Comparison of ENCODE assay signal across 29 mouse cellular contexts in genomic region chr3:142495146-142495655, GRCm38 (mm10). TPM values are rescaled to one million over a fixed set of nuclear protein-coding genes. Genes with fewer than 3 reads are reported as not detected.
DNase-seq lines count a peak whose midpoint lies in the region; ATAC-seq and TF ChIP-seq lines count a peak whose summit lies in the region.
"Had no signal": no experiment of that assay in that cellular context is flagged by ENCODE, and none has a peak within 500 bp of the region (broad histone marks: within the 10 kb centered on the region; RNA-seq: fewer than 3 reads in every experiment).

No protein-coding gene starts in this region.

- 72% methylated on average over 5 of the region's 5 CpGs for WGBS in heart, adult 2 months
- WGBS in midbrain, embryonic 11.5 days: 92% methylated on average over 5 of the region's 5 CpGs
- whole genome bisulfite sequencing in midbrain, embryonic 13.5 days: 91% methylated on average over 5 of the region's 5 CpGs
- 96% methylated on average over 5 of the region's 5 CpGs for WGBS in kidney, adult 2 months

- H3K9me3 ChIP-seq in midbrain, embryonic 11.5 days (ENCODE audit: control insufficient read depth, low read length): no peaks in the 10 kb centered on the region
- H3K9me3 ChIP-seq in midbrain, embryonic 13.5 days: no peaks in the 10 kb centered on the region
- H3K9me3 ChIP-seq: embryonic facial prominence, embryonic 13.5 days; embryonic facial prominence, embryonic 15.5 days; forebrain, embryonic 10.5 days; forebrain, embryonic 12.5 days had no signal

- intact Hi-C loops in gastrocnemius, adult 2 months (cut with DNase I): no loop called here
- intact Hi-C loops in gastrocnemius, postnatal 36 days (cut with DNase I): no loop called here
- intact Hi-C loops in heart, adult 2 months (cut with DNase I): no loop called here
- intact Hi-C loops in heart, postnatal 14 days (cut with DNase I): no loop called here

- TF ChIP-seq CTCF in gastrocnemius, adult 2 months (IDR thresholded peaks at IDR 0.05): no peak
- TF ChIP-seq CTCF in heart, adult 2 months (IDR thresholded peaks at IDR 0.05): no peak
- TF ChIP-seq CTCF in kidney, adult 2 months (conservative IDR thresholded peaks at IDR 0.05; ENCODE audit: insufficient read depth, insufficient read length, low read depth, low read length): no peak

- ATAC-seq in midbrain, embryonic 11.5 days (ENCODE audit: low FRiP score): no peak
- no peak for ATAC-seq in midbrain, embryonic 13.5 days
- ATAC-seq: CD4-positive, CD25-positive, alpha-beta regulatory T cell, adult 4 months; forebrain, embryonic 14.5 days; forebrain, embryonic 16.5 days had no signal

- no peaks in the 10 kb centered on the region for H3K79me2 ChIP-seq in heart, adult 2 months (replicated peaks; ENCODE audit: control insufficient read depth, insufficient read depth, low read length)

- H3K4me2 ChIP-seq in midbrain, embryonic 11.5 days: no peak overlapping the region
- no peak overlapping the region for H3K4me2 ChIP-seq in midbrain, embryonic 13.5 days (replicated peaks)
- H3K4me2 ChIP-seq: embryonic facial prominence, embryonic 13.5 days; embryonic facial prominence, embryonic 15.5 days; forebrain, embryonic 12.5 days had no signal

- H3K36me3 ChIP-seq in heart, adult 2 months (ENCODE audit: control insufficient read depth, insufficient read depth, low read length): peaks cover 8% of the 10 kb centered on the region
- H3K36me3 ChIP-seq in midbrain, embryonic 11.5 days (ENCODE audit: control insufficient read depth, insufficient read depth, low read length): no peaks in the 10 kb centered on the region
- no peaks in the 10 kb centered on the region for H3K36me3 ChIP-seq in midbrain, embryonic 13.5 days
- no peaks in the 10 kb centered on the region for H3K36me3 ChIP-seq in kidney, adult 2 months (ENCODE audit: control insufficient read depth, insufficient read depth, low read length)
- H3K36me3 ChIP-seq: embryonic facial prominence, embryonic 13.5 days; embryonic facial prominence, embryonic 15.5 days; forebrain, embryonic 10.5 days; forebrain, embryonic 12.5 days had no signal

- DNase-seq in gastrocnemius, adult 2 months: no peak
- DNase-seq in gastrocnemius, postnatal 36 days: no peak
- DNase-seq in heart, adult 2 months: no peak
- DNase-seq in heart, postnatal 14 days: no peak
- peak; percentile 12 for DNase-seq in midbrain, embryonic 11.5 days (ENCODE audit: low spot score, missing footprints)
- peak; percentile 48 for DNase-seq in induced T-regulatory cell, adult 2 months (ENCODE audit: low read depth)
- no peak for DNase-seq in kidney, adult 2 months
- DNase-seq: adrenal gland, adult 2 months; adrenal gland, postnatal 10 days; adrenal gland, postnatal 25 days; B cell, adult 2 months; cerebellum, adult 11-12 months; cerebellum, adult 2 months; cerebellum, adult 9-10 months; cerebellum, postnatal 10 days; cerebellum, postnatal 25 days; embryo, embryonic 11 days had no signal

- no peaks in the 10 kb centered on the region for H3K27me3 ChIP-seq in heart, adult 2 months (ENCODE audit: control insufficient read depth, insufficient read depth, low read length)
- no peaks in the 10 kb centered on the region for H3K27me3 ChIP-seq in midbrain, embryonic 11.5 days (ENCODE audit: control insufficient read depth, insufficient read depth, low read length)
- no peaks in the 10 kb centered on the region for H3K27me3 ChIP-seq in midbrain, embryonic 13.5 days
- H3K27me3 ChIP-seq in kidney, adult 2 months (replicated peaks; ENCODE audit: control insufficient read depth, insufficient read depth, low read length): no peaks in the 10 kb centered on the region
- H3K27me3 ChIP-seq: embryonic facial prominence, embryonic 13.5 days; embryonic facial prominence, embryonic 15.5 days; forebrain, embryonic 12.5 days had no signal

- H3K9ac ChIP-seq in heart, adult 2 months (ENCODE audit: low read depth, low read length): no peak overlapping the region
- H3K9ac ChIP-seq in midbrain, embryonic 11.5 days (ENCODE audit: low read length): no peak overlapping the region
- no peak overlapping the region for H3K9ac ChIP-seq in midbrain, embryonic 13.5 days (replicated peaks)
- H3K9ac ChIP-seq: embryonic facial prominence, embryonic 13.5 days; embryonic facial prominence, embryonic 15.5 days; forebrain, embryonic 12.5 days had no signal

- no peak overlapping the region for H3K4me3 ChIP-seq in gastrocnemius, adult 2 months
- H3K4me3 ChIP-seq in heart, adult 2 months: no peak overlapping the region
- H3K4me3 ChIP-seq in midbrain, embryonic 11.5 days (ENCODE audit: low read depth, low read length): no peak overlapping the region
- H3K4me3 ChIP-seq in midbrain, embryonic 13.5 days (replicated peaks): no peak overlapping the region
- no peak overlapping the region for H3K4me3 ChIP-seq in kidney, adult 2 months (ENCODE audit: insufficient read depth, low read depth, low read length)
- H3K4me3 ChIP-seq: embryonic facial prominence, embryonic 13.5 days; embryonic facial prominence, embryonic 15.5 days; erythroblast, embryonic 14.5 days; forebrain, embryonic 10.5 days; forebrain, embryonic 12.5 days had no signal

- no peak for TF ChIP-seq POLR2A in heart, adult 2 months (IDR thresholded peaks at IDR 0.05; ENCODE audit: insufficient read depth, low read depth, low read length)
- no peak for TF ChIP-seq POLR2A in kidney, adult 2 months (IDR thresholded peaks at IDR 0.05; ENCODE audit: low read depth, low read length)

- H3K4me1 ChIP-seq in heart, adult 2 months (ENCODE audit: control insufficient read depth, insufficient read depth, low read length): peaks cover 19% of the 10 kb centered on the region
- H3K4me1 ChIP-seq in midbrain, embryonic 11.5 days (ENCODE audit: control insufficient read depth, insufficient read depth, low read length): no peaks in the 10 kb centered on the region
- H3K4me1 ChIP-seq in midbrain, embryonic 13.5 days (replicated peaks): no peaks in the 10 kb centered on the region
- H3K4me1 ChIP-seq in kidney, adult 2 months (ENCODE audit: control insufficient read depth, insufficient read depth, low read length): no peaks in the 10 kb centered on the region; the same call in 1 of the 2 replicates
- H3K4me1 ChIP-seq: embryonic facial prominence, embryonic 13.5 days; embryonic facial prominence, embryonic 15.5 days had no signal

- peak overlapping the region; percentile 87 for H3K27ac ChIP-seq in gastrocnemius, adult 2 months
- peak overlapping the region; percentile 89 for H3K27ac ChIP-seq in heart, adult 2 months
- no peak overlapping the region for H3K27ac ChIP-seq in midbrain, embryonic 11.5 days (ENCODE audit: low read depth, low read length)
- H3K27ac ChIP-seq in midbrain, embryonic 13.5 days: no peak overlapping the region
- H3K27ac ChIP-seq in kidney, adult 2 months (ENCODE audit: insufficient read depth, low read depth, low read length): no peak overlapping the region
- H3K27ac ChIP-seq: embryonic facial prominence, embryonic 13.5 days; embryonic facial prominence, embryonic 15.5 days; forebrain, embryonic 10.5 days; forebrain, embryonic 12.5 days had no signal

- no peak for TF ChIP-seq EP300 in heart, adult 2 months (IDR thresholded peaks at IDR 0.05; ENCODE audit: insufficient read depth, low read depth, low read length)

RNA-seq across cellular contexts. Expression of gene Gbp5, which starts 1.4 kb away (rescaled TPM):
- 1 to 10 TPM; 1.5 to 5.5 TPM for total RNA-seq in gastrocnemius, adult 2 months (2021)
- total RNA-seq in gastrocnemius, postnatal 36 days (2021): 1 to 10 TPM; 1.9 to 3.6 TPM
- total RNA-seq in heart, adult 2 months (2021): 10 to 100 TPM in 1 of 2 experiments, 1 to 10 TPM in 1; 6.0 to 10.9 TPM
- 2.1 and 4.3 TPM in 2 replicates for polyA plus RNA-seq in heart, adult 2 months (2012; rRNA removed)
- 1 to 10 TPM; 6.8 to 9.3 TPM for total RNA-seq in heart, postnatal 14 days (2021)
- polyA plus RNA-seq in midbrain, embryonic 11.5 days (2014; fragmentation: Nextera tagmentation; extraction: Ambion mirVana): not detected in 2 replicates
- polyA plus RNA-seq in midbrain, embryonic 13.5 days (2015; fragmentation: Nextera tagmentation; extraction: Ambion mirVana): 0.07 TPM in 1 of 2 replicates, not detected in the other
- polyA plus RNA-seq in kidney, adult 2 months (2012; rRNA removed): 1.5 and 2.3 TPM in 2 replicates
- total RNA-seq: ES-E14, MEL had no signal
- polyA plus RNA-seq: embryonic facial prominence, embryonic 11.5 days; erythroblast, embryonic 14.5 days; forebrain, embryonic 10.5 days; forebrain, embryonic 14.5 days; forebrain, embryonic 16.5 days had no signal

RNA-seq across cellular contexts. Expression of gene Gbp7, which starts 34.9 kb away (rescaled TPM):
- 10 to 100 TPM in 1 of 2 experiments, 1 to 10 TPM in 1; 6.3 to 28.4 TPM for total RNA-seq in gastrocnemius, adult 2 months (2021)
- 10 to 100 TPM in 1 of 2 experiments, 1 to 10 TPM in 1; 9.4 to 19.1 TPM for total RNA-seq in gastrocnemius, postnatal 36 days (2021)
- 10 to 100 TPM in 1 of 2 experiments, 1 to 10 TPM in 1; 8.3 to 13.9 TPM for total RNA-seq in heart, adult 2 months (2021)
- 2.8 and 4.5 TPM in 2 replicates for polyA plus RNA-seq in heart, adult 2 months (2012; rRNA removed)
- total RNA-seq in heart, postnatal 14 days (2021): 10 to 100 TPM in 1 of 2 experiments, 1 to 10 TPM in 1; 9.6 to 10.5 TPM
- 1.7 and 1.9 TPM in 2 replicates for polyA plus RNA-seq in midbrain, embryonic 11.5 days (2014; fragmentation: Nextera tagmentation; extraction: Ambion mirVana)
- 1.2 and 1.3 TPM in 2 replicates for polyA plus RNA-seq in midbrain, embryonic 13.5 days (2015; fragmentation: Nextera tagmentation; extraction: Ambion mirVana)
- 2.8 and 3.6 TPM in 2 replicates for polyA plus RNA-seq in kidney, adult 2 months (2012; rRNA removed)

Comparison
In these comparisons a context has a peak if more than half of its experiments do, and no peak if none do; other contexts are left out.
1. DNase-seq: peak in midbrain, embryonic 11.5 days (single experiment) and induced T-regulatory cell, adult 2 months (single experiment); none in gastrocnemius, adult 2 months (single experiment), gastrocnemius, postnatal 36 days (0 of 2), heart, adult 2 months (0 of 2), heart, postnatal 14 days (0 of 2) and kidney, adult 2 months (single experiment).
2. H3K27ac ChIP-seq: peak in gastrocnemius, adult 2 months (single experiment) and heart, adult 2 months (single experiment); none in midbrain, embryonic 11.5 days (single experiment), midbrain, embryonic 13.5 days (single experiment) and kidney, adult 2 months (single experiment).